Mouse (Mus musculus) stomach, embryonic 16.5 days (tissue): Measurements from ENCODE around the gene Hist1h4j. TPM values are rescaled to one million over a fixed set of nuclear protein-coding genes. Genes with fewer than 3 reads are reported as not detected.

ENCODE experiments used
- ATAC-seq: fragments of 200-750 bp; cut with Nextera tagmentation; 2 replicates; pipeline ENCODE4 v1.8.0; 2017; ENCODE audit warnings: moderate number of reproducible peaks, moderate TSS enrichment; ENCODE audit not compliant: insufficient read depth, low FRiP score
- H3K27ac ChIP-seq: fragments of 300-500 bp; sonication (generic); 2 replicates; pipeline ENCODE4 v1.5.1; 2014; ENCODE audit warnings: low read length
- H3K27me3 ChIP-seq: fragments of 300-500 bp; sonication (generic); 2 replicates; pipeline ENCODE4 v1.6.1; 2014; ENCODE audit warnings: low read length, control low read depth, mixed read lengths; ENCODE audit not compliant: control insufficient read depth, insufficient read depth
- H3K36me3 ChIP-seq: fragments of 300-500 bp; sonication (generic); 2 replicates; pipeline ENCODE4 v1.6.1; 2014; ENCODE audit warnings: low read length; ENCODE audit not compliant: control insufficient read depth, insufficient read depth
- H3K4me1 ChIP-seq: fragments of 300-500 bp; sonication (generic); 2 replicates; pipeline ENCODE4 v1.6.1; 2014; ENCODE audit warnings: low read length, control low read depth, mixed read lengths; ENCODE audit not compliant: control insufficient read depth, insufficient read depth
- H3K4me2 ChIP-seq: fragments of 300-500 bp; sonication (generic); 2 replicates; pipeline ENCODE4 v1.6.1; 2014; ENCODE audit warnings: low read depth, low read length, mixed read lengths
- H3K4me3 ChIP-seq: fragments of 300-500 bp; sonication (generic); replicated peaks from 2 replicates; pipeline ENCODE4 v1.5.1; 2014; ENCODE audit warnings: mild to moderate bottlenecking, low read length
- H3K9ac ChIP-seq: fragments of 300-500 bp; sonication (generic); 2 replicates; pipeline ENCODE4 v1.6.1; 2014; ENCODE audit warnings: low read length
- H3K9me3 ChIP-seq: fragments of 300-500 bp; sonication (generic); replicated peaks from 2 replicates; pipeline ENCODE4 v1.6.1; 2016; ENCODE audit warnings: low read length, control low read depth; ENCODE audit not compliant: control insufficient read depth
- WGBS: fragments of 180-500 bp; shearing (Covaris S2); extraction: QIAGEN DNeasy Blood & Tissue Kit; methylation state at CpG from one replicate; pipeline ENCODE4 v1.1.7; 2014; 5-methylcytosine and 5-hydroxymethylcytosine counted together
- polyA plus RNA-seq: library from polyadenylated mRNA; unstranded; fragments of >200 nt; fragmentation: Nextera tagmentation; extraction: Ambion mirVana; gene quantifications from 2 replicates; pipeline ENCODE4 v1.2.1, GENCODE M21; 2015

Hist1h4j gene
- polyA plus RNA-seq, 1 experiment from 2014 or later, result 2.3 TPM

GRCm38 (mm10) chr13:21722993-21723836 lies 11.6 kb upstream of the Hist1h4j start:
- Histone ChIP-seq H3K27me3 (no peaks in the 10 kb centered on the region), H3K4me1 (peaks cover 8% of the 10 kb centered on the region), H3K4me3 (peak overlapping the region; percentile 50; the same call in 1 of the 2 replicates), H3K36me3 (no peaks in the 10 kb centered on the region), H3K9ac (no peak overlapping the region), H3K9me3 (no peaks in the 10 kb centered on the region), H3K27ac (peak overlapping the region; percentile 86; the same call in 1 of the 2 replicates), H3K4me2 (peak overlapping the region; percentile 51; the same call in 1 of the 2 replicates)
- 30% methylated on average over 5 of the region's 5 CpGs for WGBS
- ATAC-seq, result no peak

DNA sequence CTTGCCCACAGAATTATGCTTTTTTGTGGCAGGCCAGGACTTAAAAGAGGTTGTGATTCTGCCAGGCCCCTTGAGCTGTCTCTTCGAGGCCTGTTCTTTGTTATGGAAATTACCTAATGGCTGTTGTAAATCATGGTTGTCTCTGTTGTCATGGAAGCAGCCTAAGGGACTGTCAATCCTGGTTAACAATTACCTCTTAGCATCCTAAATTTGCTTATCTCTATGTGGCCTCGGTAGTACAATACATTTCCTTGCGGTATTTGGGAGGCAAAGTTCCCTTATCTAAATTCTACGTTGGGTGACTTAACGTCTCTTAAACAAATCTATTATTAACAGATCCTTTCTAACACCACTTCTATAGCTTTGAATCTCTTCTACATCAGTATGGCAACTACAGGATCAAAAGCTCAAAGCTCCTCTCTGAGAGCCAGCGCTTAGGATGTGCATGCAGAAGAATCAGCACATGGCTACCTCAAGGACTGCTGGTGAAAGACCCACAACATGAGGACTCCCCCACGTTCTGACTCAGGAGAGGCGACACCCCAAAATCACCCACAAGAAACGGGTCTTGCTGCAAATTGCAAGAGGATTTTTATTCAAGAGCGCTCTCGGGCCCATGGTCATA lies 6.8 kb upstream of the Hist1h4j start:
- H3K9ac ChIP-seq, result no peak overlapping the region
- no peaks in the 10 kb centered on the region for H3K27me3 ChIP-seq
- no peak overlapping the region for H3K4me2 ChIP-seq
- H3K4me3 ChIP-seq, result no peak overlapping the region
- H3K36me3 ChIP-seq, result no peaks in the 10 kb centered on the region
- no peak overlapping the region for H3K27ac ChIP-seq
- 33% methylated on average over 10 of the region's 11 CpGs for WGBS
- no peaks in the 10 kb centered on the region for H3K9me3 ChIP-seq
- no peak for ATAC-seq
- H3K4me1 ChIP-seq, result no peaks in the 10 kb centered on the region; the same call in 1 of the 2 replicates

DNA sequence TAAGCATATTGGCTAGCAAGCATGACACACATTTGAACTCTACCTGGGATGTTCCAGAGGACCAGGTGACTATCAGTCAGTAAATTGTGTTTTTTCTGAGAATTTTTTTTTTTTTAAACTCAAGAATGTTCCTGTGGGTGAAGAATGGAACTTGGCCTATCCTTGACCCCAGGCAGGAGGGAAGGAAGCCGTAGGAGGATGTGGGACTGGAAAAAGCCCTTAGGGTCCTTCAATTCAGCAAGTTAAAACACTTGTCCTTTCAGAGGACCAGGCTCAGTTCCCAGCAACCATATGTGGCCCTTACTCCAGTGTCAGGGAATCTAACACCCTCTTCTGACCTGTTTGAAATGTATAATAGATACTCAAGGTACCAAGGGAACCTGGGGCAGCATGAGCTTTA lies 5.3 kb upstream of the Hist1h4j start:
- Histone ChIP-seq H3K27ac (no peak overlapping the region), H3K9ac (no peak overlapping the region), H3K9me3 (no peaks in the 10 kb centered on the region), H3K36me3 (no peaks in the 10 kb centered on the region), H3K4me3 (no peak overlapping the region), H3K4me2 (no peak overlapping the region), H3K27me3 (no peaks in the 10 kb centered on the region), H3K4me1 (no peaks in the 10 kb centered on the region)
- no peak for ATAC-seq
- WGBS, result 54% methylated on average over 1 of the region's 1 CpGs

- no peak for ATAC-seq
- Histone ChIP-seq H3K9me3 (no peaks in the 10 kb centered on the region), H3K4me3 (no peak overlapping the region), H3K27me3 (no peaks in the 10 kb centered on the region), H3K9ac (no peak overlapping the region), H3K4me1 (0 out of 2 replicates have a peak, but pooled peaks cover 2% of the 10 kb centered on the region), H3K36me3 (no peaks in the 10 kb centered on the region), H3K4me2 (no peak overlapping the region), H3K27ac (no peak overlapping the region)
- WGBS, result 79% methylated on average over 5 of the region's 5 CpGs
Measured at GRCm38 (mm10) chr13:21733466-21733865, 1.4 kb upstream of the Hist1h4j start.

DNA sequence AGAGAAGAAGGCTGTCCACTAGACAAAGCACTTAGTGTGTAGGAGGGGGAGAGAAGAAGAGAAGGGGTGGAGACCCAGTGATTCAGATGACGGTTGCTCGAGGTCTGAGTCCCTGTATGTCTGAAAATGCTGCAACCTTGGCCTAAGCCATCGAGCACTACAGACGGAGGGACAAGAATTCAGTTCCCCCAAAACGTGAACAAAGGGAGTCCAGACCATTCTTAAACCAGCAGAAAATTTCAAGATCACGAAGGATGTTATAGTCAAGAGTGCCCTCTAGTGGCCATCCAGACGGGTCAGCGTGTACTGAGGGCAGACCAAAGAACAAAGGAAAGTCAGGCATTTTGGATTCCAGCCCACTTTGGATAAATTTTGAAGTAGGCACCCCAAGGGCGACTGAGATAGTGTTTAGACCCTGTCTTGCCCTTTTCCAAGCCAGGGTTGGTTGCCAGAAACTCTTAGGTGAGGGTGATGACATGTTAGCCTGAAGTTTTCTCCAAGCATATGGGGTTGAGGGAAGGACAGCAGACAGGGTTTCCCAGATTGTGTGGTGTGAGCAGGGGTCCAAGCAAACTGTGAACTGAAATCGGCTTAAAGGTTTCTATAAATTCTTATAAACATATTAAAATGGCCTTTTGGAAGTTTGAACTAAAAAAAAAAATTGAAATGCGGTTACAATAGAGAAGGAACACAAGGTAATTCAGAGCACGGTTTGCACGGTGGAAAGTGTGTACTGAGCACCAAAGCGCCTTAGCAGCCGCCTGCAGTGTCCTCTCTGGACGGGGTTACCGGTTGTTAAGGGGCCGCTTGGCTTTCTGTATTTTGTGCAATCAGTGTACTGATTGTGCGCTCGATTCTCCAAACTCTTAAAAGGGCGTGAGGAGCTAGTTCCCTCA lies 606 bp upstream of the Hist1h4j start:
- no peaks in the 10 kb centered on the region for H3K9me3 ChIP-seq
- no peaks in the 10 kb centered on the region for H3K36me3 ChIP-seq
- 0 out of 2 replicates have a peak, but pooled peaks cover 2% of the 10 kb centered on the region for H3K4me1 ChIP-seq
- no peaks in the 10 kb centered on the region for H3K27me3 ChIP-seq
- peak overlapping the region; percentile 72 for H3K9ac ChIP-seq
- H3K4me3 ChIP-seq, result peak overlapping the region; percentile 51
- ATAC-seq, result peak; percentile 75
- WGBS, result under 1% methylated on average over 21 of the region's 21 CpGs
- peak overlapping the region; percentile 93 for H3K27ac ChIP-seq
- peak overlapping the region; percentile 75 for H3K4me2 ChIP-seq

GRCm38 (mm10) chr13:21745006-21745405 lies 10.1 kb downstream of the Hist1h4j start:
- ATAC-seq, result no peak
- peaks cover 7% of the 10 kb centered on the region for H3K4me1 ChIP-seq
- H3K9me3 ChIP-seq, result no peaks in the 10 kb centered on the region
- no peaks in the 10 kb centered on the region for H3K27me3 ChIP-seq
- no peaks in the 10 kb centered on the region; the same call in 1 of the 2 replicates for H3K36me3 ChIP-seq
- 34% methylated on average over 1 of the region's 1 CpGs for WGBS
- H3K9ac ChIP-seq, result no peak overlapping the region
- no peak overlapping the region for H3K4me3 ChIP-seq
- H3K27ac ChIP-seq, result no peak overlapping the region
- H3K4me2 ChIP-seq, result no peak overlapping the region

GRCm38 (mm10) chr13:21749387-21750158 lies 14.7 kb downstream of the Hist1h4j start:
- no peak for ATAC-seq

More at GRCm38 (mm10) chr13:21749387-21750158, 14.7 kb downstream of the Hist1h4j start:
- no peaks in the 10 kb centered on the region for H3K36me3 ChIP-seq
- 2% methylated on average over 5 of the region's 5 CpGs for WGBS
- H3K4me2 ChIP-seq, result peak overlapping the region; percentile 74
- no peaks in the 10 kb centered on the region for H3K27me3 ChIP-seq
- peak overlapping the region; percentile 73 for H3K9ac ChIP-seq
- peaks cover 20% of the 10 kb centered on the region for H3K4me1 ChIP-seq
- H3K9me3 ChIP-seq, result no peaks in the 10 kb centered on the region
- H3K27ac ChIP-seq, result peak overlapping the region; percentile 95
- H3K4me3 ChIP-seq, result peak overlapping the region; percentile 59
